Mouse (Mus musculus) olfactory bulb, adult 2 months (tissue): Measurements from ENCODE around the gene Miox.

Experiments used
- CTCF ChIP-seq: fragments of 200-500 bp; IDR thresholded peaks from 2 replicates; pipeline ENCODE4 v1.5.1; 2012; ENCODE audit warnings: low read depth, mild to moderate bottlenecking, low read length, moderate library complexity; ENCODE audit not compliant: insufficient read depth
- POLR2A ChIP-seq: fragments of 200-500 bp; IDR thresholded peaks from 2 replicates; pipeline ENCODE4 v1.6.1; 2012; ENCODE audit warnings: mild to moderate bottlenecking, low read depth, low read length, moderate library complexity; ENCODE audit not compliant: insufficient read depth

GRCm38 (mm10) chr15:89379429-89379828, 45.2 kb downstream of the Miox start:
- TF ChIP-seq CTCF, result no peak
- no peak for TF ChIP-seq POLR2A
